Mouse (Mus musculus) megakaryocyte, embryonic 14.5 days (primary cell): ENCODE results near the gene Pus7l. TPM values are rescaled to one million over a fixed set of nuclear protein-coding genes. Genes with fewer than 3 reads are reported as not detected.

Experiments
- H3K27me3 ChIP-seq: replicated peaks from 2 replicates; pipeline ENCODE3; 2012; ENCODE audit warnings: inconsistent platforms
- H3K36me3 ChIP-seq: replicated peaks from 2 replicates; pipeline ENCODE3; 2012; ENCODE audit warnings: low read length, inconsistent platforms, mixed read lengths
- H3K4me1 ChIP-seq: 2 replicates; pipeline ENCODE4 v1.6.1; 2012; ENCODE audit warnings: inconsistent platforms
- H3K4me3 ChIP-seq: replicated peaks from 2 replicates; pipeline ENCODE3; 2012; ENCODE audit warnings: moderate library complexity, mild to moderate bottlenecking, inconsistent platforms
- H3K9me3 ChIP-seq: 2 replicates; pipeline ENCODE4 v1.6.1; 2012; ENCODE audit warnings: inconsistent platforms
- FLI1 ChIP-seq: IDR thresholded peaks from 2 replicates; pipeline ENCODE4 v1.6.1; 2012; ENCODE audit warnings: low read length, inconsistent platforms, mixed read lengths
- GATA1 ChIP-seq: IDR thresholded peaks from 3 replicates; pipeline ENCODE4 v1.6.1; 2012; ENCODE audit warnings: mixed read lengths, low read length, inconsistent platforms, borderline replicate concordance
- polyA plus RNA-seq: library from polyadenylated mRNA; stranded (reverse); fragments of >175 nt; gene quantifications from 2 replicates; pipeline ENCODE4 v1.2.3, GENCODE M21; 2012; ENCODE audit warnings: low replicate concordance; ENCODE audit not compliant: insufficient read depth

Pus7l gene
- polyA plus RNA-seq, 1 experiment, result 6.3 TPM

DNA sequence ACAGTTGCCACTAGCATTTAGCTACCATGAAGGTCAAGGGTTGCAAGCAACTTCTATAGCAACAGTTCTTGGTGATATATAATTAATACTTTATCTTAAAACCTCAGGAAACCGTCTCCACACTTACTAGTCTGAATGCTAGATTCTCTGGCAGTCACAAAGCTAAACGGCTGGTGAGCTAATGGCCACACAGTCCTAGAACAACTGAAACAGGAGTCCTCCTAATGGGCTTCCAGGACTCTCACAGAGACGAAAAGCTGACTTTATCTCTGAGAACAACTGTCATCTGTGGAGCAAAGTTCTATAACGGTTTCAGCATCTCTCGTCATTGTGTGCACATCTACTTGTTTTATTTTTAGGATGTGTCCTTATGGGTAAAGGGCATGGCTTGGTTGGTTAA lies 63.1 kb downstream of the Pus7l start:
- no peaks in the 10 kb centered on the region for H3K9me3 ChIP-seq
- H3K27me3 ChIP-seq, result no peaks in the 10 kb centered on the region
- no peaks in the 10 kb centered on the region for H3K36me3 ChIP-seq
- H3K4me1 ChIP-seq, result peaks cover 37% of the 10 kb centered on the region
- TF ChIP-seq FLI1, result no peak
- H3K4me3 ChIP-seq, result no peak overlapping the region

DNA sequence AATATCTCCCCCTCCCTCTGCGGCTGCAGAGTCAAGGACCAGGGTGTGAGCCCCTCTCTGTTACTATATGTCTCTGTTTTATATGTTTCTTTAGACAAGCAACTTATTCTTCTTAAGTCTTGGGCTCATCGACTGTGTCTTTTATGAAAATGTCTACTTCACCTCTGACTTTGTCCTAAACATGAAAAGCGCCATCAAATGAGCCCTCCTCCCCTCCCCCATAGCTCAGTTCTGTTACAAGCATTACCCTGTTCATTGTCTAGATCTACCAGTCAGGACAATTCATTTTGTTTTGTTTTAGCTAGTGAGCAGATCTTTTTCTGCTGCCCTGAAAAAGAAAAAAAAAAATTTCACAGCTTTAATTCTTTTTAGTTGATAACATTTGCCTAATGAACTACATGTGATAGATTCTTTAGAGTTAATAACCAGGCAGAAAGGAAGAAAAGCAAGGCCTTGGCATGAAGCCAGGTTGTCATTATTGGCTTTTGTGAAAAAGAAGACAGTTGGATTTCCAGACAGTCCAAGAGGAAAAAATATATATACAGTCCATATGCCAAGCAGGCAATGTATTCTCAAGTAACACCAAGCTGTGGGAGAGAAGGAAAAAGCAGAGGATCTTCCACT lies 63.7 kb downstream of the Pus7l start:
- Histone ChIP-seq H3K4me3 (no peak overlapping the region), H3K9me3 (no peaks in the 10 kb centered on the region), H3K27me3 (no peaks in the 10 kb centered on the region), H3K4me1 (peaks cover 37% of the 10 kb centered on the region), H3K36me3 (no peaks in the 10 kb centered on the region)
- TF ChIP-seq GATA1 (no peak), FLI1 (no peak)

DNA sequence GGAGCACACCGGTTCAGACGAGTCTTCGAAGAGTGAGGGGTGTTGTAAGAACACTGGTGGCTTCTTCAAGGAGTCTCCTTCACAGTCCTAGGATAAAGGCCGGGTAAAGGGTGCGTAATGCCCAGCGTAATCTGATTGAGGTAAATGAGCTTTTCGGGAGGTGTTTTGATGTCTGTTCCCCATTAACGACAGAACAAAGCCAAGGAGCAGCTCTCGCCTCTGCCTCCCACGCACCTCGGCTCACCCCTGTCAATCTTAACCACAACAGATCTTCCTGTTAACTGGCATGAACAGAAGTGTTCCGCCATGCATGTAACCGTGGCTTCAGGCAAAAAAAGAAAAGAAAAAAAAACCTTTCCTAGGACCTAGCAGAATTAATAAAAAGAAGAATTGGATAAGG lies 64.6 kb downstream of the Pus7l start:
- no peaks in the 10 kb centered on the region for H3K36me3 ChIP-seq
- peak overlapping the region; percentile 3 for H3K4me3 ChIP-seq
- peaks cover 4% of the 10 kb centered on the region; the same call in 1 of the 2 replicates for H3K9me3 ChIP-seq
- TF ChIP-seq FLI1, result no peak
- TF ChIP-seq GATA1, result no peak
- H3K27me3 ChIP-seq, result no peaks in the 10 kb centered on the region
- peaks cover 37% of the 10 kb centered on the region for H3K4me1 ChIP-seq

DNA sequence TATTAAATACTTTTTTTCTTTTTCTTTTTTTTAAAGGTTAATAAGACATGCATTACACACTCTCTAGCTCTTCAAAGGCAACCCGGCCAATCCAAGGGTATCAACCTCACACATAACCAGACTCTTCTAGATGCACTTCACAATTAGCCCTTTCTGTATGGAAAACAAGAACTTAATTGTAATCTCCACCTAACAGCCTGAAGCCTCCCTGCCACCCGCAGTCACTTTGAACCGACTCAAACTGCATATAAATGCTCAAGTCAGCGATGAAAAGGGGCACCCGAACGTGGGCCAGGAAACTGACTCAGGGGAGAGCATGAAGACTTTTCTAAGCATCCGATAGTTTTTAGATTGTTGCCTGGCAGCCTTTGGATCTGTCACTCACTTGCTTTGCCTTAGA lies 66.1 kb downstream of the Pus7l start:
- H3K27me3 ChIP-seq, result no peaks in the 10 kb centered on the region

DNA sequence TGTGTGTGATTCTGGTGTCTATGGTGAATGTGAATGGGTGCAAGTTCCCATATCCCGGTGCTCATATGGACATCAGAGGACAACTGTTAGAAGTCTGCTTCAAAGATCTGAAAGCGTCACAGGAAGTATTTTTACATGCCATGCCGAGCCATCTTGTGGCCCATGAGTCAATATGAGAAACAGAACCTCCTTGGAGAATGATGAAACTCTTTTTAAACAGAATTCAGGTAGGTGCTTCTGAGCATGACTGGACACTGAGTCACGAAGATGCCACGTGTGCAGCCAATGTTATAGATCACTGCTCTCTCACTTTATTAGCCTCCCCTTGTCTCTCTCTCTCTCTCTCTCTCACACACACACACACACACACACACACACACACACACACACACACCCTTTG lies 67.4 kb downstream of the Pus7l start:
- H3K4me3 ChIP-seq, result no peak overlapping the region
- H3K36me3 ChIP-seq, result no peaks in the 10 kb centered on the region
- H3K27me3 ChIP-seq, result no peaks in the 10 kb centered on the region
- TF ChIP-seq FLI1 (no peak), GATA1 (no peak)
- peaks cover 4% of the 10 kb centered on the region; the same call in 1 of the 2 replicates for H3K9me3 ChIP-seq
- H3K4me1 ChIP-seq, result peaks cover 37% of the 10 kb centered on the region

More for the DNA sequence above, 66.1 kb downstream of the Pus7l start:
- Histone ChIP-seq H3K4me1 (peaks cover 37% of the 10 kb centered on the region), H3K4me3 (no peak overlapping the region), H3K36me3 (no peaks in the 10 kb centered on the region), H3K9me3 (peaks cover 4% of the 10 kb centered on the region; the same call in 1 of the 2 replicates)
- no peak for TF ChIP-seq FLI1
- TF ChIP-seq GATA1, result no peak

Other genes starting within 250 kb of the Pus7l start
- 0.39 TPM in 1 of 2 replicates, not detected in the other for gene Adamts20, start 78.1 kb downstream of the Pus7l start, polyA plus RNA-seq
- gene Irak4, start 96 bp upstream of the Pus7l start, polyA plus RNA-seq, result 0.95 and 5.6 TPM in 2 replicates
- gene Twf1, start 46.3 kb upstream of the Pus7l start, polyA plus RNA-seq, result 1.6 and 13.8 TPM in 2 replicates
- 0.18 TPM in 1 of 2 replicates, not detected in the other for gene Tmem117, start 85.7 kb upstream of the Pus7l start, polyA plus RNA-seq